Mouse (Mus musculus) liver, embryonic 14 days (tissue): ENCODE results near the gene Abcc2. TPM values are rescaled to one million over a fixed set of nuclear protein-coding genes. Genes with fewer than 3 reads are reported as not detected.

Experiments used
- polyA plus RNA-seq: library from polyadenylated mRNA; depleted of rRNA; stranded (reverse); fragments of >200 nt; gene quantifications from 2 replicates; pipeline ENCODE4 v1.2.3, GENCODE M21; 2012; rRNA removed

Abcc2 gene
- 12.7 and 14.3 TPM in 2 replicates for polyA plus RNA-seq

DNA sequence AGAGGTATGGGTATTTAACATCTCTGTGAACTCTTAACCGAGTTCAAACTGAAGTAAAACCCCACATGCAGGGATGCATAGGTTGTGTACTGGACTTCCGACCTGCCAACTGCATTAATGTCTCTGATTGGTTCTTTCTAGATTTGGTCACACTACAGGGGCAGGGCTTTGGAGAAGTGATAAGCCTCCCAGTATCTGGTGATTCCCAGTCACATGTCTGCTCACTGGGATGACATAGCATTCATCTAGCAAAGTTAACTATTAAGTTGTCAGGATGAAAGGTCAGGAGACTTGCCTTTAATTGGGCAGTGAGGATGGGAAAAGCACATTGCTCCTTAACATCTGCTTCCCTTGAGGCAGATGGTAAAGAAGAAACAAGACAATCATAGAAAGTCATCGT lies at the start of gene Abcc2:
Gene Abcc2, plus strand, starts transcription at position 213 of the 400 bp plus-strand sequence.

DNA sequence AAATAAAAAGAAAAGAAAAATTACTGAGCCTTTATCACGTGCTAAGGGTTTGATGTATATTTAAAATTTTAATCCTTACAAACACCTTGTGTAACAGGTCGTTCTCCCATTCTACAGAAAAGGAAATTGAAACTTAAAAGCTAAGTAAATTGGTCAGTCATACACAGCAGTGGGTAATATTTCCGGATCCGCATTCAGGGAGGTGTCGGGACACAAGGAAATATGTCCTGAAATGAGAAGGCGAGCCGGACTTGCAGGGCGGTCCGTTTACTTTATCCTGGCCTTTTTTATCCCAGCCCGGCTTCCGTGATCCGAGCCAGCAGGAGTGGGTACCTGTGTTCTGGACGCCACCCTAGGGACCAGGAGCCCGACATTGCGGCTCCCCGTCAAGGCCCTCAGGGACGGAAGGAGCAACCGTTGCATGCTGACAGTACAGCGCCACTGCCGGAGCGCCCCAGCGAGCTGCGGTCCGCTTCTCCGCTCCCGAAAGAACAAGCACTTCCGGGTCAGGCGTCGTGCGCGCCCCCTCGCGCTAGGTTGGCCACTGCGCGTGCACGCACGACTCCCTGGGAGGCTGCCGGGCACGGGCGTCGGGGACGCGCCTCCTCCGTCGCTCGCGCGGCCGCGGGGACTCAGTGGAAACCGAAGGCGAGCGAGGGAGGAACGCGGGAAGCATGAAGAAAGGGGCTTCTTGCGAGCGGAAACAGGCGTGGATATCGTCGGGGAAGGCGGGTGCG lies 29.3 kb upstream of the Abcc2 start, which contains the start of the genes Cutc and Cox15:
Gene Cutc, plus strand, starts transcription at position 508 of the 737 bp plus-strand sequence.
Gene Cox15, minus strand, starts transcription at position 512 of the 737 bp plus-strand sequence.

Other genes with a start within 250 kb of the Abcc2 start
- gene Nkx2-3, start 169.9 kb upstream of the Abcc2 start, polyA plus RNA-seq, result 0.05 and 0.09 TPM in 2 replicates
- 17.5 and 18.6 TPM in 2 replicates for gene Slc25a28, start 107.3 kb upstream of the Abcc2 start, polyA plus RNA-seq
- 1.4 and 1.5 TPM in 2 replicates for gene Entpd7, start 92.5 kb upstream of the Abcc2 start, polyA plus RNA-seq
- gene Cutc, start 29.2 kb upstream of the Abcc2 start, polyA plus RNA-seq, result 7.2 TPM in 2 replicates
- 7.1 and 9.1 TPM in 2 replicates for gene Cox15, start 29.2 kb upstream of the Abcc2 start, polyA plus RNA-seq
- gene Dnmbp, start 158.0 kb downstream of the Abcc2 start, polyA plus RNA-seq, result 2.0 TPM in 2 replicates
- gene Cpn1, start 204.4 kb downstream of the Abcc2 start, polyA plus RNA-seq, result 43.5 and 50.3 TPM in 2 replicates
- 10.4 and 12.0 TPM in 2 replicates for gene Cyp2c23, start 247.0 kb downstream of the Abcc2 start, polyA plus RNA-seq